Mouse (Mus musculus) olfactory bulb, adult 2 months (tissue): ENCODE measurements around the gene Slc2a4.

ENCODE experiments used
- CTCF ChIP-seq: fragments of 200-500 bp; IDR thresholded peaks from 2 replicates; pipeline ENCODE4 v1.5.1; 2012; ENCODE audit warnings: low read depth, mild to moderate bottlenecking, low read length, moderate library complexity; ENCODE audit not compliant: insufficient read depth
- POLR2A ChIP-seq: fragments of 200-500 bp; IDR thresholded peaks from 2 replicates; pipeline ENCODE4 v1.6.1; 2012; ENCODE audit warnings: mild to moderate bottlenecking, low read depth, low read length, moderate library complexity; ENCODE audit not compliant: insufficient read depth

GRCm38 (mm10) chr11:69936714-69937347, 11.2 kb downstream of the Slc2a4 start:
- no peak for TF ChIP-seq CTCF
- no peak for TF ChIP-seq POLR2A
